Mouse (Mus musculus): Measurements from ENCODE around the gene Sp4.

Gene Sp4

GRCm38 (mm10) chr12:118264905-118265304 is 36.3 kb downstream of the Sp4 start:
- no peak for DNase-seq

DNA sequence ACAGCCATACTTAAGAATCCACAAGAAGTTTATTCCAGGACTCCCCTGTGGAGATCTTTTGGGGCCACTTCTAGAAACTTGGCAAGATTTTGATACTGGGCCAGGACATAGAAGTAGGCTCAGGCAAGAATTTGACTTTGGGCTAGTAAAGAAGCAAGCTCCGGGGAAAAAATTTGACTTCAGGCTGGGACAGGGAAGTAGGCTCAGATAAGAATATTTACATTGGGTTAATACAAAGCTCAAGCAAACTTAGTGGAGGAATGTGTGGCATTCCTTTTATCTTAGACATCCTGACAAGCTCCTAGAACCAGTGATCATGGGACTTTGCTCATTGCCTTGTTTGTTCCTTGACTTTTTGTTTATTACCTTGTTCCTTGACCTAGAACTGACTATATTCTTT is 37.4 kb downstream of the Sp4 start:
- no peak for DNase-seq

GRCm38 (mm10) chr12:118255292-118255782 is 45.9 kb downstream of the Sp4 start:
- no peak for DNase-seq

DNA sequence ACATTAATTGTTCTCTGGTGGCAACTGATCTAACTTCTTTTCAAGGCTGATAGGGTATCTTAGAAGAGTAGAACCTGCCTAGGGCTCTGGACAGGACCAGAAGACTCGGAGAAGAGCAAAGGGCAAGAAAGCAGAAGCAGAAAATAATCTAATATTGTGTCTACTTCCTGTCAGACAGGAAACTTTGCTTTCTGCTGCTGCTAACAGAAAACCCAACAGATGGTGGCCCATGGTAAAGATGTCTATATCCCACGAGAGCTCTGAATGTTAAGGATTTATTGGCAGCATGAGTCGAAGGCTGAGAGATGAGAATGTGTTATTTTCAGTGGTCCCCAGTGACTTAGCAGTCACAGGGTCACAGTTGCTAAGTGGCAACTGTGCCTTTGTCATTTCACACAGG is 80.1 kb downstream of the Sp4 start:
- no peak for DNase-seq

- no peak for DNase-seq
Observed at GRCm38 (mm10) chr12:118220062-118220461, 81.2 kb downstream of the Sp4 start.

DNA sequence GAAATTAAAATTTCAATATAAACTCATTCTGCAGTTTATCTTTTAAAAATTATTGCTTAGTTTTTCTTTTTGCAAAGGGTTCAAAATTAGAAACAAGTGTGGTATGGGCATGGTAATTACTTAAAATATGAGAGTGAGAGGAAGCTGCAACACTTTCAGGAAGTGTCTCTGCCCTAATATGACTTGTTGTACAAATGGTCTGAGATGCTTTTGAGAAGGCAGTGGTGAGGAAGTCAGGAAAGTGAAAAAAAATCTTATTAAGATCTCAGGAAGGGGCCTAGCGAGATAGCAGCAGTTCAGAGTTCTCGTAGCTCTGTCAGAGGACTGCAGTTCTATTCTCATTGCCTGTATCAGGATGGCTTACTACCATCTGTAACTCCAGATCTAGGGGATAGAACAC is 89.1 kb downstream of the Sp4 start:
- no peak for DNase-seq

GRCm38 (mm10) chr12:118198386-118199093 is 102.7 kb downstream of the Sp4 start, which contains the start of gene Dnah11:
TSS of gene Dnah11 (minus strand) at chr12:118199043.
- DNase-seq, result peak; percentile 59

GRCm38 (mm10) chr12:118196583-118196982 is 104.7 kb downstream of the Sp4 start:
- DNase-seq, result no peak

DNA sequence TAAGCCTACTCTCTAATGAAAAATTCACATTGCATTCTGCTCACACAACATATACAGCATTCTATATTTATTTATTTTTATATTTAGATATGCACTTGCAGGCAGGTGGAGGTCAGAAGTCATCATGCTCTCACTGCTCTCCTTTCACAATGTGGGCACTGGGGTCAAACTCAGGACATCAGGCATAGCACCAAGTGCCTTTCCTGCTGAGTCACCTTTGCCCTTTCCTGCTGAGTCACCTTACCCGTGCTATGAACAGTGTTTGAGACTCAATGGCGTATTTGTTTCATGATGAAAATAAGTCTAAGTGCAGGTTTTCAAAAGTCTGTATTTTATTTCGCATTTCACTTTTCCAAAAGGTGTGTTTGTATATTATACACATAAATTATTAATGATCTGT is 111.7 kb downstream of the Sp4 start:
- no peak for DNase-seq

DNA sequence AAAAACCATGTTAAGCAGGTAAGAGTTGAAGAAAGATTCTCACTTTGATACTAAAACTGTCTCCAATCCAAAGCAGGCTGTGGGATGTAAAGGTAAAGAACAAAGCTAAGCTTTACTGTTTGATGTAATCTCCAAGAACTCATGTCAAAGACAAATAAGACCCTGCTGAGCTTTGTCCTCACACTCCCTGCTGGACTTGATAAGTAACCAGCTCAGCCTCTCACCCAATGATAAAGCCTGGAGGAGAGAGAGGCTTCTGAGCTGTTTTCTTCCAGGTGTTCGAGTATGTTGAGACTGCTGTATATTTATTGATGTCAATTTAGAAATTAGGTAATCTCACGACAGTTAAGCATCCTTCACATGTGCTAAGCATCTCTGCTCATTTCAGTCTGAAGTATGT is 113.6 kb downstream of the Sp4 start:
- no peak for DNase-seq

DNA sequence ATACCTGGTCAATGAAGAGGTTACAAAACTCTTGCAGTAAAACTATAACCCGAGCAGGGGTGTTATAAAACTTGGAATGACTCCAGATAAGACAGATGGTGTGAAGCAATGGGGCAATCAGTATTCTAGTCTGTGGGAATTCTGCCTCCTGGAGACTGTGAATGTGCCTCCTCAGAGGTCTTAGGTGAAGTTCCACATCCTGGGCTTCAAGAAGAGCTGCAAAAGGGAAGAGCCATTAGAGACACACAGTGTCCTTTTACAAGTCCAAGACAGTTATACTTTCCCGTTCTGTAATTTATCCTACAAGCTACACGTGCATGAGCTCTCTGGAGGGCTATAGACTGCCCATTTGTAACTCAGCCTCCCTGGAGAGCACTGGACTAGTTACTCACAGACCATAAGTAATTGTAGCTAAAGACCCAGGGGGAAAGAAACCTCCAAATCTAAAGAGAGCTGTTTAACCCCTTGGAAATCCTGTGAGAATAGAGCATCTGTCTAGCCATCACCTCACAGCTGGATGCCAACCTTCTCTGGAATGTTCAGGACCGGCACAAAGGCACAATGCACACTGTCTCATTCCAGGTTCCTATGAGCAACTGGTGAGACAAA is 114.3 kb downstream of the Sp4 start:
- no peak for DNase-seq

DNA sequence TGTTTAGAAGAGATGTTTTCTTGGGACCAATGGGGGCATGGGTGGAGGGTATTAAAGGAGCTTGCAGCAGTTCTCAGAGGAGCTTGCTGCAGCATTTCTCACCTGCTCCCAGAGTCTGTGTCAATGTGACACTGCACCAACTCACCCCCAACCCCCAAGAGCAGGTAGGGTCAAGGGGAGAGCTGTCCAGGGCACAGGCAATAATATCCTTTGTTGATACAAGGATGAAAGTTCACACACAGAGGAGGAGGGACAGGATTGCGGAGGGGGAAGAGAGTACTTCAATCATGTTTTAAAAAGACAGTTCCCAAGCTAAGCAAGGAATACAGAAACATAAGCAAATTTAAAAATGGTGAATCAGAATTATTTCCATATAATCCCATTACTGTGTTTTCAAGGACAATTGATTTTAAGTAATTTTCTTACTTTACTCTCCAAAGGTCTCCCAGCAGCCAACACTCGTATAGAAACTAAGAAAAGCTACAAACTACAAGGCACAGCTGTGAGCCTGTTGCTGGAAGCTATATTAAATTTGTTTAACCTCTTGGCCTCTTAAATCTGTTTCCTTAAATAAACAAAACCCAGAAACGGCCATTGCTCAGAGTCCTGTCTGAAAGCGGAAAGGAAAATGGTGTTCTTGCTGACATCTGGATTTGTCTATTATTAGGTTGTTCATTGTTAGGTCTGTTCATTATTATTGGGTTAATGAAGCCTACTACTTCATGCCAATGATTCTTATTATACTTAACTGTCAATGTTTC is 114.9 kb downstream of the Sp4 start:
- DNase-seq, result no peak
